Mouse (Mus musculus) kidney, adult 8-10 months (tissue): ENCODE results near the gene Rbm41.

Experiments
- DNase-seq, 2 experiments: peaks; one replicate each; pipeline ENCODE4 v3.0.0; 2022

Gene Rbm41

GRCm38 (mm10) chrX:139997740-139998690 is at the start of gene Rbm41:
TSS of gene Rbm41 (minus strand) at chrX:139998595.
- DNase-seq: peak; percentile 27 to 39

GRCm38 (mm10) chrX:139998691-139999065 is 283 bp upstream of the Rbm41 start:
- no peak for DNase-seq

GRCm38 (mm10) chrX:139982115-139982514 is 16.3 kb downstream of the Rbm41 start:
- DNase-seq: no peak

GRCm38 (mm10) chrX:139933507-139933906 is 64.9 kb downstream of the Rbm41 start:
- DNase-seq: no peak

- DNase-seq: no peak
Measured at GRCm38 (mm10) chrX:139932472-139932871, 65.9 kb downstream of the Rbm41 start.

- DNase-seq: no peak
Measured at GRCm38 (mm10) chrX:139920572-139920971, 77.8 kb downstream of the Rbm41 start.

- no peak for DNase-seq
Measured at GRCm38 (mm10) chrX:139891387-139891786, 107.0 kb downstream of the Rbm41 start.

- no peak for DNase-seq
Measured at GRCm38 (mm10) chrX:139883221-139883620, 115.2 kb downstream of the Rbm41 start.

- DNase-seq: no peak
Measured at GRCm38 (mm10) chrX:139877936-139878335, 120.5 kb downstream of the Rbm41 start.

GRCm38 (mm10) chrX:139877105-139877504 is 121.3 kb downstream of the Rbm41 start:
- no peak for DNase-seq

- DNase-seq: peak; percentile 45 to 47
Measured at GRCm38 (mm10) chrX:139870938-139871791, 127.2 kb downstream of the Rbm41 start, which contains the start of gene Morc4. TSS of gene Morc4 (minus strand) at chrX:139871677.

GRCm38 (mm10) chrX:139870300-139870711 is 128.1 kb downstream of the Rbm41 start:
- peak; percentile 17 to 49 for DNase-seq

- no peak for DNase-seq
Measured at GRCm38 (mm10) chrX:139859402-139859801, 139.0 kb downstream of the Rbm41 start.

GRCm38 (mm10) chrX:139854795-139855194 is 143.6 kb downstream of the Rbm41 start:
- no peak for DNase-seq

- no peak for DNase-seq
Measured at GRCm38 (mm10) chrX:139841091-139841490, 157.3 kb downstream of the Rbm41 start.
